Mouse (Mus musculus) forebrain, embryonic 14.5 days (tissue): ENCODE measurements at regions not wholly inside any gene's neighbourhood (a gene's known extent, or its start where the extent isn't known, plus 50 kb on each side); places are given as distances from the start of the nearest gene placed in this dataset.

ENCODE experiments used
- ATAC-seq: fragments of 200-750 bp; cut with Nextera tagmentation; 2 replicates; pipeline ENCODE4 v1.8.0; 2017; ENCODE audit warnings: mild to moderate bottlenecking, moderate library complexity
- DNase-seq: peaks from one replicate; pipeline ENCODE4 v3.0.0-alpha.2; 2015; ENCODE audit warnings: low spot score
- H3K27ac ChIP-seq: fragments of 300-500 bp; sonication (generic); 2 replicates; pipeline ENCODE4 v1.5.1; 2014; ENCODE audit warnings: low read depth, mild to moderate bottlenecking, control low read depth, low read length, moderate library complexity
- H3K27me3 ChIP-seq: fragments of 300-500 bp; sonication (generic); replicated peaks from 2 replicates; pipeline ENCODE4 v1.6.1; 2014; ENCODE audit warnings: low read length, control low read depth, mixed read lengths; ENCODE audit not compliant: control insufficient read depth, insufficient read depth
- H3K36me3 ChIP-seq: fragments of 300-500 bp; sonication (generic); 2 replicates; pipeline ENCODE4 v1.6.1; 2014; ENCODE audit warnings: low read length, control low read depth; ENCODE audit not compliant: control insufficient read depth, insufficient read depth
- H3K4me1 ChIP-seq: fragments of 300-500 bp; sonication (generic); 2 replicates; pipeline ENCODE4 v1.6.1; 2014; ENCODE audit warnings: antibody characterized with exemption, low read length, control low read depth; ENCODE audit not compliant: control insufficient read depth, insufficient read depth
- H3K4me2 ChIP-seq: fragments of 300-500 bp; sonication (generic); 2 replicates; pipeline ENCODE4 v1.6.1; 2014; ENCODE audit warnings: mild to moderate bottlenecking, control low read depth, low read length
- H3K4me3 ChIP-seq: fragments of 300-500 bp; sonication (generic); 2 replicates; pipeline ENCODE4 v1.5.1; 2014; ENCODE audit warnings: low read depth, low read length, control low read depth
- H3K9ac ChIP-seq: fragments of 300-500 bp; sonication (generic); 2 replicates; pipeline ENCODE4 v1.6.1; 2014; ENCODE audit warnings: mild to moderate bottlenecking, low read length, control low read depth, moderate library complexity
- H3K9me3 ChIP-seq: fragments of 300-500 bp; sonication (generic); replicated peaks from 2 replicates; pipeline ENCODE4 v1.6.1; 2016; ENCODE audit warnings: low read length, control low read depth, mixed read lengths; ENCODE audit not compliant: control insufficient read depth
- WGBS: fragments of 180-500 bp; shearing (Covaris S2); extraction: QIAGEN DNeasy Blood & Tissue Kit; methylation state at CpG from one replicate; pipeline ENCODE4 v1.1.7; 2014; 5-methylcytosine and 5-hydroxymethylcytosine counted together

DNA sequence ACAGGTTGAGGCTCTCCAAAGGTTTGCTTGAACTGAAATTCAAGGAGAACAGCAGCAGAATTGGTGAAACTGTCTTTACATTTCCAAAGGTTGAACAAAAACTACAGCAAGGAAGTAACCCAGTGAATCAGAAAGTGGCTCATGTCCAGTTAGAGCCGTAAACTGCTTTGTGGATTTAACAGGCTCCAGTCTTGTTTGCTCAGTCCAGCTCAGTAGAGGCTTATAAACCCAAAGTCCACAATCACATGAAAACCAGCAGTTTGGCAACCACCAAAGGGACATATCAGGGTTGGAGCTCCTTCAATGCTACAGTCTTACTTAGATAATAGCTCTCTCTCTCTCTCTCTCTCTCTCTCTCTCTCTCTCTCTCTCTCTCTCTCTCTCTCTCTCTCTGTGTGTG, 770.2 kb upstream of the Frg1 start:
- no peak overlapping the region for H3K4me3 ChIP-seq
- ATAC-seq (no peak), DNase-seq (no peak)
- 100% methylated on average over 1 of the region's 1 CpGs for WGBS
- H3K9me3 ChIP-seq: no peaks in the 10 kb centered on the region
- H3K36me3 ChIP-seq: no peaks in the 10 kb centered on the region
- no peaks in the 10 kb centered on the region for H3K27me3 ChIP-seq
- H3K4me1 ChIP-seq: no peaks in the 10 kb centered on the region
- H3K27ac ChIP-seq: no peak overlapping the region
- H3K4me2 ChIP-seq: no peak overlapping the region
- no peak overlapping the region for H3K9ac ChIP-seq

DNA sequence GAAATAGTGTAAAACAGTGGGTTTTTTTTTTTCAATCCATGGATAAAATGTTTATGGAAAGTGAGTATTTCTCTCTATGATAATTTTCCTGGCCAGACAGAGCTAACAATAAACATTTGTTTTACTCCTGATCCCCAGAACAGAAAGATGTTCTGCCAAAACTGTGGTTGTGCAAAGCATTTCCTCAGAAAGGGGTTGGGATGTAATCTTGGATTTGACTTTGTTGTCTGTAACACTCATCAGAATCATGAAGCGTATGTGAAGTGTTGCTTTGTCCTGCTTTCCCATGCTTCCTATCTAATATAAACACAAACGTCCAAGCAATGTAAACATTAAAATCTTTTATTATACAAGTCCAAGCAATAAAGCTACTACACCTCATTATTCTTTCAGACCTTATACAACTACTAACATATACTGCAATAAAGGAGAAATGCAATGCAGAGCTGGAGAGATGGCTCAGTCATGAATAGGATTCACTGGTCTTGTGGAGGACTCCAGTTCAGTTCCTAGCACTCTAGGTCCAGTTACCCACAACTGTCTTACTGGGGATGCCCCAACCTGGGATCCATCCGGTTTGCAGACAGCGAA, 766.5 kb upstream of the Frg1 start:
- Histone ChIP-seq H3K9me3 (no peaks in the 10 kb centered on the region), H3K4me1 (no peaks in the 10 kb centered on the region), H3K4me2 (no peak overlapping the region), H3K36me3 (no peaks in the 10 kb centered on the region), H3K9ac (no peak overlapping the region), H3K27me3 (no peaks in the 10 kb centered on the region), H3K27ac (no peak overlapping the region), H3K4me3 (no peak overlapping the region)
- DNase-seq (no peak), ATAC-seq (no peak)
- 90% methylated on average over 4 of the region's 4 CpGs for WGBS

DNA sequence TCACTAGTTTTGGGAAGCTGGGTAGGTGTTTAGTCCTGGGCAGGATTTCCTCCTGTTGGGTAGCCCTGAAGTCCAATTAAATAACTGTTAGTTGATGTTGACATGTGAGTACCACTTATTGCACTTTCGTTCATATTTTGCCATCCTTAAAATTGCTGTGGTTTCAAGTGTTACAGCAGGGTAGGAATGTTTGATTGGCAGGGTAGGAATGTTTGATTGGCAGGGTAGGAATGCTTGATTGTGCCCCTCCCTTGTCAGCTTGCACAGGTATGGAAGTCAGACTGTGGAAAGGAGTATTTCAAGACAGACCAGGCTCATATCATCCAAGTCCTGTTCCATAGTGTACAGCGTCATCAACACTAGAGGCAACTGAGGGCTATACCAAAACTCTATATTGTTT, 745.6 kb upstream of the Frg1 start:
- Histone ChIP-seq H3K9me3 (no peaks in the 10 kb centered on the region), H3K4me2 (no peak overlapping the region), H3K4me3 (no peak overlapping the region), H3K27me3 (no peaks in the 10 kb centered on the region), H3K9ac (no peak overlapping the region), H3K36me3 (no peaks in the 10 kb centered on the region), H3K27ac (no peak overlapping the region), H3K4me1 (no peaks in the 10 kb centered on the region)
- no peak for DNase-seq
- 90% methylated on average over 2 of the region's 2 CpGs for WGBS
- no peak for ATAC-seq

DNA sequence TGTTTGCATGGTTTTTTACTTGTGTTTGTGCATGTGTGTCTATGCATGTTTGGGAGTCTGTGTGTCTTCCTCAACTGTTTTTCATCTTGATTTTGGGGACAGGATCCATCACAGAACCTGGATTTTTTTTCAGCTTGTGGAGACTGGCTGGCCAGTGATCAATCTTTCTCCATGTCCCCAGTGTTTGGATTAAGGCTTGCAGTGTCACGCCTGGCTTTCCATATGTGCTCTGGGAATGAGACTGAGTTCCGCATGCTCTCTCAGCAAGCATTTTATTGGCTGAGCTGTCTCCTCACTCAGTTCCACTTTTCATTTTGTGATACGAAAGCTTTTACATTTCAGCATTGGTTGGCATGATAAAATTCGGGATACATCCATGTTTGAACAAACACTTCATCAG, 740.1 kb upstream of the Frg1 start:
- H3K27ac ChIP-seq: no peak overlapping the region
- H3K36me3 ChIP-seq: no peaks in the 10 kb centered on the region
- H3K9ac ChIP-seq: no peak overlapping the region
- WGBS: 88% methylated on average over 4 of the region's 4 CpGs
- DNase-seq (no peak), ATAC-seq (no peak)
- H3K9me3 ChIP-seq: no peaks in the 10 kb centered on the region
- H3K27me3 ChIP-seq: no peaks in the 10 kb centered on the region
- H3K4me2 ChIP-seq: no peak overlapping the region
- H3K4me1 ChIP-seq: no peaks in the 10 kb centered on the region
- H3K4me3 ChIP-seq: no peak overlapping the region

DNA sequence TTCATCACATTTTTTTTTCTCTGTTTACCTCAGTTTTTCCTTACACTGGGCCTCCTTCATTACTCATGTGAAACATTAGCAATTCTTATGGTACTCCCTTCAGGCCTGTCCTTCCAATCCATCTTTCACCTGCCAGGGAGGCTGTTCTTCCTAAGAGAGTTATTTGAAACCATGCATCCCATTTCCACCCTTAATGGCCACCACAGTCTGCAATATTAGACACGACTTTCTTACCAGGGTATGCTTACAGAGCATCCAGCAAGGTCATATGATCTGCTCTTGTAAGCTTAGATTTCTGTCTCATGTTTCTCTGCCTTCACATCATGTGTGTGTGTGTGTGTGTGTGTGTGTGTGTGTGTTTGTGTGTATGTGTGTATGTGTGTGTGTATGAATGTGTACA, 739.7 kb upstream of the Frg1 start:
- Histone ChIP-seq H3K4me3 (no peak overlapping the region), H3K27me3 (no peaks in the 10 kb centered on the region), H3K4me2 (no peak overlapping the region), H3K9me3 (no peaks in the 10 kb centered on the region), H3K9ac (no peak overlapping the region), H3K36me3 (no peaks in the 10 kb centered on the region), H3K27ac (no peak overlapping the region), H3K4me1 (no peaks in the 10 kb centered on the region)
- DNase-seq (no peak), ATAC-seq (no peak)
- WGBS: 61% methylated on average over 1 of the region's 1 CpGs

DNA sequence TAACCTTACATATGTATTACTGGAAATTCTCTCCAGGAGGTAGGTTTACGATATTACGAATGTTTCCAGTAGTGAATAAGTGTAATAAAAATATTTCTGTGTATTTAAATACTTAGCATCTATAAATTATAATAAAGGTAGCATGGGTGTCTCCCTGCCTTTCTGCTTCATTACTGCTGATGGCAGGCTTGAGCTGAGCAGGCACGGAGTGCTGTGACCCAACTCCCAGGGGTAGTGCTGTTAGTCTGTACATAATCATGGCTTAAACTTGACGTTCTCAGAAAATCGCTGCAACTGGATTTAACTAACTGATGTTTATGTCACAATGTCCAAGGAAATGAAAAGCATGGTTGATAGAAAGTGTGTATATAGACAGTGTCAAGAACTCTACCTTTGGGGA, 727.8 kb upstream of the Frg1 start:
- no peak overlapping the region for H3K9ac ChIP-seq
- H3K9me3 ChIP-seq: no peaks in the 10 kb centered on the region
- WGBS: 87% methylated on average over 5 of the region's 5 CpGs
- no peak overlapping the region for H3K4me3 ChIP-seq
- no peaks in the 10 kb centered on the region for H3K27me3 ChIP-seq
- ATAC-seq (no peak), DNase-seq (no peak)
- H3K36me3 ChIP-seq: no peaks in the 10 kb centered on the region
- no peak overlapping the region for H3K4me2 ChIP-seq
- no peaks in the 10 kb centered on the region for H3K4me1 ChIP-seq
- no peak overlapping the region for H3K27ac ChIP-seq

DNA sequence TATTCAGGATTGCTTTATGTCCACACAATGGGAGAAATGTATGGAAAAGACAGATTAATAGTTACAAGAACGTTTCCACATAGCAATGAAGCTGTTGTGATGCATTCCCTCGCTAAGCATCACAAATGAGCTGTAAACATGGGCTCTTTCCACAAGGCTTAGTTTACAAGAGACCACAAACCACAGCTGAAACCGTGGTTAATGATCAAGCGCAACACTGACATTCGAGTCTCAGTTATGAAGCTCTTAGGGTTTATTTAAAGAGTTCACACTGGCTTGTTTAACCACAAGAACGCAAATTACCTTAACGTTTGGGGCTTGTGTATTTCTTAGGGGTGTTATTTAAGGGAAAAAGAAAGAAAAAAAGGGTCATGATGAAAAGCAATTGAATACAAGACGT, 727.3 kb upstream of the Frg1 start:
- Histone ChIP-seq H3K9me3 (no peaks in the 10 kb centered on the region), H3K27ac (no peak overlapping the region), H3K4me3 (no peak overlapping the region), H3K9ac (no peak overlapping the region), H3K4me1 (no peaks in the 10 kb centered on the region), H3K4me2 (no peak overlapping the region), H3K36me3 (no peaks in the 10 kb centered on the region), H3K27me3 (no peaks in the 10 kb centered on the region)
- DNase-seq (no peak), ATAC-seq (no peak)
- WGBS: 64% methylated on average over 8 of the region's 8 CpGs

DNA sequence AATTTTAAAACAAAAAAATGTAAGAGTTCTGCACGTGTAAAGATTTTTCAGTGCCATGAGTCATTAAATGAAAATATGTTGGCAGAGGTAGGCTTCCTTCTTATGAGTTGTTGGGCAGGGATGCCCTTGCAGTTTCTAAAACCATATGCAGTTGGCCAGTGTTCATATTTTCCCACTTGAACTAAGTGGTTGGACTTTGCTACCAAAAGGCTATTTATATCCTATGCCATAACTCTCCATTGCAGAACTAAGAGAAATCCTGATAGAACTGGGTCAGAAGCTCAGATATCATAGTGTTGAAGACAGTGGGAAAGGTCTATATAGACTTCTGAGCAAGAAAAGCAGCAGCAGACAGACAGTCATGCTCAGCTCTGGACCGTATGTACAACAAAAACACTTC, 690.7 kb upstream of the Frg1 start:
- H3K4me3 ChIP-seq: no peak overlapping the region
- no peaks in the 10 kb centered on the region for H3K9me3 ChIP-seq
- no peaks in the 10 kb centered on the region for H3K36me3 ChIP-seq
- H3K27ac ChIP-seq: no peak overlapping the region
- H3K4me2 ChIP-seq: no peak overlapping the region
- ATAC-seq (no peak), DNase-seq (no peak)
- no peak overlapping the region for H3K9ac ChIP-seq
- no peaks in the 10 kb centered on the region for H3K27me3 ChIP-seq
- 83% methylated on average over 2 of the region's 2 CpGs for WGBS
- no peaks in the 10 kb centered on the region for H3K4me1 ChIP-seq

DNA sequence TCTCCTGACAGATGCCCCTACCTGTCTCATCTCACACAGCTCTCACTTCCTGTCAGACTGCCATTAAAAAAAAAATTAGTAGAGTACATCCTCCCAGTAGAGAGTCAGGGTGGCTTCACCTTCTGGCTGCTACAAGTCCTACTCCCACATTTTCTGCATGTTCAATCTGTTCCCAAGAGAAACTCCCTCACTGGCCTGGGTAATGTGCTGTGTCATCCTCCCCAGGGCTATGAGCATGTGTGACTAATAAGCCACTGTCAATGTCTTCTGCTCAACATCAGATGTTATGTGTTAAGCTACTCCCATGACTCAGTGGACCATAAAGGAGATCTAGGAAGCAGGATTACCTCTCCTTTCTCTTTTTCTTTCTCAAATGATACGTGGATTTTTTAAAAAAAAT, 652.4 kb upstream of the Frg1 start:
- H3K36me3 ChIP-seq: no peaks in the 10 kb centered on the region
- H3K9me3 ChIP-seq: no peaks in the 10 kb centered on the region
- no peak overlapping the region for H3K9ac ChIP-seq
- no peak overlapping the region for H3K4me3 ChIP-seq
- H3K4me2 ChIP-seq: no peak overlapping the region
- WGBS: 74% methylated on average over 1 of the region's 1 CpGs
- no peaks in the 10 kb centered on the region for H3K27me3 ChIP-seq
- no peaks in the 10 kb centered on the region for H3K4me1 ChIP-seq
- H3K27ac ChIP-seq: no peak overlapping the region
- DNase-seq: no peak
- no peak for ATAC-seq
